ENCODE assay signal across 20 mouse cellular contexts in genomic region chr7:67072015-67072685, GRCm38 (mm10).
DNase-seq lines count a peak whose midpoint lies in the region; ATAC-seq lines count a peak whose summit lies in the region.
"Had no signal": no experiment of that assay in that cellular context is flagged by ENCODE, and none has a peak within 500 bp of the region (broad histone marks: within the 10 kb centered on the region; RNA-seq: fewer than 3 reads in every experiment).

No protein-coding gene starts in this region.

- no peaks in the 10 kb centered on the region for H3K9me3 ChIP-seq in heart, embryonic 12.5 days (replicated peaks)
- H3K9me3 ChIP-seq: embryonic facial prominence, embryonic 15.5 days; hindbrain, embryonic 12.5 days had no signal

- DNase-seq in heart, postnatal 36 days: no peak
- DNase-seq in kidney, postnatal 10 days: peak; percentile 18
- DNase-seq in kidney, adult 9 months: no peak
- DNase-seq in lung, postnatal 10 days: peak; percentile 60
- no peak for DNase-seq in lung, postnatal 36 days
- peak; percentile 25 to 73 for DNase-seq in lung, postnatal 4 days
- DNase-seq in gastrocnemius, postnatal 14 days: no peak
- DNase-seq: adrenal gland, postnatal 25 days; cerebellum, adult 9-11 months; kidney, adult 18-20 months; kidney, postnatal 25 days; layer of hippocampus, postnatal 36 days; midbrain, embryonic 14.5 days; thymus, adult 18-20 months; thymus, postnatal 4 days had no signal

- WGBS in heart, embryonic 12.5 days: 54% methylated on average over 10 of the region's 10 CpGs

- no peak overlapping the region for H3K4me2 ChIP-seq in heart, embryonic 12.5 days
- H3K4me2 ChIP-seq: embryonic facial prominence, embryonic 15.5 days; hindbrain, embryonic 12.5 days had no signal

- H3K36me3 ChIP-seq in heart, embryonic 12.5 days: no peaks in the 10 kb centered on the region
- H3K36me3 ChIP-seq: hindbrain, embryonic 12.5 days had no signal

- peak overlapping the region; percentile 56 for H3K27ac ChIP-seq in heart, embryonic 12.5 days (ENCODE audit: poor library complexity, severe bottlenecking)
- H3K27ac ChIP-seq: embryonic facial prominence, embryonic 15.5 days; hindbrain, embryonic 12.5 days had no signal

- H3K4me1 ChIP-seq in heart, embryonic 12.5 days (replicated peaks): peaks cover 19% of the 10 kb centered on the region
- H3K4me1 ChIP-seq: hindbrain, embryonic 12.5 days; megakaryocyte, embryonic 14.5 days had no signal

- H3K4me3 ChIP-seq in heart, embryonic 12.5 days: no peak overlapping the region
- H3K4me3 ChIP-seq: embryonic facial prominence, embryonic 15.5 days; hindbrain, embryonic 12.5 days; megakaryocyte, embryonic 14.5 days had no signal

- no peaks in the 10 kb centered on the region for H3K27me3 ChIP-seq in heart, embryonic 12.5 days (replicated peaks)
- H3K27me3 ChIP-seq: embryonic facial prominence, embryonic 15.5 days; hindbrain, embryonic 12.5 days; megakaryocyte, embryonic 14.5 days had no signal

- H3K9ac ChIP-seq in heart, embryonic 12.5 days: no peak overlapping the region
- H3K9ac ChIP-seq: embryonic facial prominence, embryonic 15.5 days; hindbrain, embryonic 12.5 days had no signal

- intact Hi-C loops in heart, postnatal 36 days (cut with DNase I): no loop called here
- intact Hi-C loops in gastrocnemius, postnatal 14 days (cut with DNase I; ENCODE audit: low total_unique reads): no loop called here

- 0 out of 2 replicates have a peak, but pooled peaks have one; percentile 29 for ATAC-seq in heart, embryonic 12.5 days (ENCODE audit: insufficient number of reproducible peaks, low FRiP score)
- ATAC-seq: forebrain, embryonic 14.5 days had no signal

Comparison
In these comparisons a context has a peak if more than half of its experiments do, and no peak if none do; other contexts are left out.
1. DNase-seq: peak in kidney, postnatal 10 days (single experiment), lung, postnatal 10 days (single experiment) and lung, postnatal 4 days (2 of 2); none in heart, postnatal 36 days (0 of 2), kidney, adult 9 months (single experiment), lung, postnatal 36 days (single experiment) and gastrocnemius, postnatal 14 days (single experiment).